Mouse (Mus musculus) monocyte, adult 2 months (primary cell): ENCODE measurements around the gene Fndc3a.

ENCODE experiments used
- DNase-seq, 2 experiments: peaks; one replicate each; pipeline ENCODE4 v3.0.0; 2022; ENCODE audit warnings: low spot score in 2 of 2, low read depth in 1 of 2

Fndc3a gene

GRCm38 (mm10) chr14:72677247-72677646, 32.6 kb downstream of the Fndc3a start:
- DNase-seq, result no peak

DNA sequence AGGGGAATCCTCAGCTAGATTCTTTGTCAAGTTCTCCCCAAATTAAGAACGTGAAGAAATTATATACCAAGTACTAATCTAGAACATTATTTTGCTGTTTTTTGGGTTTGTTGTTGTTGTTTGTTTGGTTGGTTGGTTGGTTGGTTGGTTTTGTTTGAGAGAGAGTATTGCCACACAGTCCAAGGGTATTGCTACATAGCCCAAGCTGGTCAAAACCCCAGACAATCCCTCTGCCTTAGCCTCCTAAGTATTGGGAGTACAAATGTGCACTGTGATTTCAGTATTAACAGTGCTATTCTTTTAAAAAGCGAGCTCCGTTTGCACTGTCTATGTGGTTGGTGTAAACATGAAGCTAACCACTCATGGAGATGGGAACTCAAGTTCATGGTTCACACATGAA, 37.9 kb downstream of the Fndc3a start:
- no peak for DNase-seq

DNA sequence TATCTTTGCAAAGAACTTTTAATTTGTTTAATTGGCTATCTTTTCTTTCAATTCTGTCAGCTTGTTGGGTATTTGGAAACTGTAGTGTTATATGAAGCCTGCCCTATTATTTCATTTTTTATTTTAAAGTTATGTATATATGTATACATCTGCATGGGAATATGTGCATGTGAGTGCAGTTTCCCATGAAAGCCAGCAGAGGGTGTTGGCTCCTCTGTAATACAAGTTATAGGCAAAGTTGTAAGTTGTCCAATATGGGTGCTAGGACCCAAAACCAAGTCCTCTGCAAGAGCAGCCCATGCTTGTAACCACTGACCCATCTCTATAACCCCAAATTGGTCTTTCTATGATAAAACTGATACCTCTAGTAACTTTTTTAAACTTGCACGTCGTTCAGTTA, 38.8 kb downstream of the Fndc3a start:
- no peak for DNase-seq

DNA sequence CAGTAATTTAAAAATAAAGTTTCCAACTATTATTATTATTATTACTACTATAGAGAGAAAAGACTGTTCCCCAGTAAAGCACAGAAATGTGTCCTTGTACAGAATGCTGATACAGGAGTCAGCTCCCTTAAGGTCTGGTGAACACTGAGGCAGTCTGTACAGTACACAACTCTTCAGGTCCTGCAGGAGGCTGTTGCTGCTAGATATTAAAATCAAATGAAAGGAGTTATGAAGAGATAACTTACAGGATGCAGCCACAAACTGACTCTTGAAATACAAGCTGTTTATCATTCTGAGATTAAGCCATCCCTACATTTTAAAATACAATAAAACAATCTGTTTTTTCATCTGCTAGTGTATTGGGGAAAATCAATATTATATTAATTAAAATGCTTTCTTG, 60.5 kb downstream of the Fndc3a start:
- DNase-seq, result no peak

DNA sequence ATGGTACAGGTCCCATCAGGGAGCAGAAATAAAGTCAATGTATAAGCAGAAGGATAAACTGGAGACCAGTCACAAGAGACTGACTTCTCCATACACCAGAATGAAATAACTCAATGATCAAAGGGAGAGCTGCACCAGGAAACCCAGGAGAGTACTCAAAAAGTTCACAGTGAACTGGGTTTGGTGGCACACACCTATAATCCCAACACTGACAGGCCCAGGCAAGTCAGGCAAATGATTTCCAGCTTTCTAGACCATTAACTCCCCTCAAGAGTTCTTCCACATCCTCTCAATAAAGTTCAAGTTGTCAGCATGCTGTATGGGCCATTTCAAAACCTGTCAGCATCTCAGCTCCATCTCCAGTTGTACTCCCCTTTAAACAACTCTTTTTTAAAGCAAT, 64.3 kb downstream of the Fndc3a start:
- no peak for DNase-seq

GRCm38 (mm10) chr14:72644620-72645019, 65.2 kb downstream of the Fndc3a start:
- DNase-seq, result no peak

DNA sequence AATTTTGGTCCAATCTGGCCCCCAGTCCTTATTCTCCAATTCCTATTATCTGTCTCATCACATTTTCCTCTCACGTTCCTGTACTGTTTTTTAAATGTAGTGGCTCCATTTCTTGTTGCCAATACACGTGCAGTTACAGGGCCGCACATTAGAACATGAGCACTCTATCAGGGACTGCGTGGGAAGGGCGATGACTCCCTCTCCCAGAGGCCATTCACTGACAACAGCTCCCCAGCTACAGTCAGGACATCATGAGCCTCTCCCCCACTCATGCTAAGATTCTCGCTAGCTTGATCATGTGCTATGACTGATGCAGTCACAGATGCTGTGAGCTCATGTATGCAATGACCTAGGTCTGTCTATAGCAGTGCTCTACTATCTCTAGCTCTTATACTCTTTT, 71.3 kb downstream of the Fndc3a start:
- no peak for DNase-seq

GRCm38 (mm10) chr14:72633571-72633970, 76.2 kb downstream of the Fndc3a start:
- no peak for DNase-seq

DNA sequence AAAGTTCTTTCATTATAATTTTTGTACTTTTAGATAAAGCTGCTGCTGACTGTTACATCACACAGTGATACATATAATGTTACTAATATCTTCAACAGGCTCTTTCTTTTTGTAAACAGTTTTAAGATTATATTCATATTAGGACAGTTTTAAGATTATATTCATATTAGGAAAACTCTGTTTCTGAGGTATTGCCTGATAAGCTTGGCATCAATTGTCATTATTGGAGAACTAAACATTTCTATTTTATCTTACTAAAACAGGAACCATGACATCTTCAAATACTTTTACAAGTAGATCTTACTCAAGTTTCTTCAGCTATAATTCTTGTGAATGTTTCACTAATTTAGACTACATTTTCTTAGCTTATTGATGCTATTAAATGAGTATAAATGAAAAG, 84.4 kb downstream of the Fndc3a start:
- no peak for DNase-seq

GRCm38 (mm10) chr14:72604077-72604476, 105.7 kb downstream of the Fndc3a start:
- DNase-seq, result peak in 1 of 2 experiments; percentile 24

- DNase-seq, result no peak
Measured at GRCm38 (mm10) chr14:72603194-72603521, 106.6 kb downstream of the Fndc3a start.

DNA sequence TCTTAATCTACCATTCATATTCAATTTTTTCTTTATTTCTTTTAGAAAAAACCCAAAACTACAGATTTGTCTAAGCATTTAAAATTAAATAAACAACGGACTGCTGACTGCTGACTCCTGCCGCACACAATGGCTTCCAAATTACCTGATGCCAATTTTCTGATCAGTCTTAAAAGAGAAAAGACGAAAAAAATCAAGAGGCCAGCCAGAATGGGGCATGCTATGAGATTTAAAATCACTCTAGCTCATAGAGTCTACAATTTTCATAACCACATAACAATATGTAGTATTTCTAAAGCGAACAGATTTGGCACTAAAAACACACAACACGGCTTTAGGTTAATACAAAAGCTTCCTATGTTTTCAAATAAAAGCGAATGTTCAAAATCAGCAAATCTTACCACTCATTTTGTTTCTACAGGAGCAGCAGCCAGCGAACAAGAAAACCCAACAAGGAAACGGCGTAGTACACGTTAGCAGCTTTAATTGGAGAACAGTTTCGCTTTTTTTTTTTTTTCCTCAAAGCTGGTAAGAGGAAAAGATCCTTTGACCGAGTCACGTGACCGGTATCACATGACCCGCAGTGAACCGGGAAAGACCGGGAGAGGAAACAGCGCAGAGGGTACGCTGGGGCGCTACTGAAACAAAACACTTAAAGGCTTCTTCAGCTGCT, 107.1 kb downstream of the Fndc3a start:
- DNase-seq, result peak; percentile 45 to 62

DNA sequence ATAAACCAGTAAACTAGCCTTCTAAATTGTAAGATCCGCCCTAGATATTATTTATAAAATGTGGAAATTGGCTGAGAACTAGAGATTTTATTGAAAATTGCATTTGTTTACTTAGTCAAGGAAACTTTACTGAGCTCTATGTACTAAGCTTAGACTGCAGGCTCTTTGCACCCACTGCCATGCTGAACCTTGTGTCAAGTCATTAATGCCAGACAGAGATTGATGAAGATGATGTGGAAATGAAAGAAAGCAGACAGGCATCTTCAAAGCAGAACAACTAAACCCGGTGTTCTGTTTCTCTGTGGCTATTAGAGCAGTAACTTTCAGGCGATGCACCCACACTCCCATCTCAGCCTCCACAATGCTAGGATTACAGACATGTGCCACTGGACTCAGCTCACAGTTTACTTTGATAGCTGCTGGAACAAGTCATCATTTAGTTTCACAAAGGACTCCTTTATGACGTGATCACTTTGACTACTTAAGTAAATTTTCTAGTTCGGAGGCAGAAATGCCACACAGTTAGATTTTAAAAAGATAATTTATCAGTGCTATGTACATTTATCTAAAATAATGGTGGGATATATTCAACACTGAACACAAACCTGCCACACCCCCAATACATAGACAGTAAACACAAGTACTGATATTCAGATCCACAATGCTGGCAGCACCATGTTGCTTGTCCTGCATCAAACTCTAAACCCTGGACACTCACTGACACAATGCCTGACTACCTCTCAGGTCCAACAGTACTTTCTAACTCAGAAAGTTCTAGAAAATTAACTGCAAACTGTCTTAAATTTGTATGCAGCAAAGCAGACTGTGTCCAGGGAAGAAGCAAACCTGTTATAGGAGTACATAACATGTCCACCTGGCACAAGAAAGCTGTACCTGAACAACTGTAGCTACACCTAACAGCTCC, 108.2 kb downstream of the Fndc3a start:
- DNase-seq, result no peak

GRCm38 (mm10) chr14:72600375-72600774, 109.4 kb downstream of the Fndc3a start:
- DNase-seq, result no peak

DNA sequence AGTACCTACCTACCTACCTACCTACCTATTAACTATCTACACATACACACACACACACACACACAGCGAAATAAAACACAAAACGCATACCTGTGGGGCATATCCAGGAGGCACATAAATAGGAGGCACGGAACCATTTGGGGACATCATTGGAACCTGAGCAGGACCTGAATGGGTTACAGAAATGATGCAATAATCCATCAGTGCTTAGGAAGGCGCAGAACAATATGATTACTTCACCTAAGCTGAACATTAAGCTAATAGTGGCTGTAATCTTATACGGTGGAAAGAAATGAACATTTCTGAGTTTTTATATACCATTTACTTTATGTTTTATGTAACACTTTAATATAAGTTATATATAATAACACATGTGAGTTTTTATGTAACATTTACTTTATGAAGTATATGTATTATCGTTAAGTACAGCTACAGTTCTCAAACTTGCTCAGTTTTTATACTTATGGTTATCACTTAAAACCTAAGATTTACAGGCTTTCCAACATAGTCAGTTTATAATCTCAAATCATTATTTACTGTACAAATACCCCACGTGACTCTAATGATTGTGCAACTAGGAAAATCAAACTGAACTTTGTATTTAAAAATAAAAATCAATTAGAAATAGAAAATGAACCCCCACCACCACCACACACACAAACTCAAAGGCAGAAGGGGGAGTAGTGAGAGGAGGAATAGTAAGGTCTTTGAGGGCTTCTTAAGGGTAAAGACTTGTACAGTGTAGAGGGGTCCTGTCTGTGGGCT, 110.6 kb downstream of the Fndc3a start:
- no peak for DNase-seq

GRCm38 (mm10) chr14:72594191-72594590, 115.6 kb downstream of the Fndc3a start:
- DNase-seq, result no peak

- DNase-seq, result no peak
Measured at GRCm38 (mm10) chr14:72589415-72589814, 120.4 kb downstream of the Fndc3a start.

- no peak for DNase-seq
Measured at GRCm38 (mm10) chr14:72582979-72583378, 126.8 kb downstream of the Fndc3a start.

GRCm38 (mm10) chr14:72580991-72581390, 128.8 kb downstream of the Fndc3a start:
- DNase-seq, result peak in 1 of 2 experiments; percentile 20

DNA sequence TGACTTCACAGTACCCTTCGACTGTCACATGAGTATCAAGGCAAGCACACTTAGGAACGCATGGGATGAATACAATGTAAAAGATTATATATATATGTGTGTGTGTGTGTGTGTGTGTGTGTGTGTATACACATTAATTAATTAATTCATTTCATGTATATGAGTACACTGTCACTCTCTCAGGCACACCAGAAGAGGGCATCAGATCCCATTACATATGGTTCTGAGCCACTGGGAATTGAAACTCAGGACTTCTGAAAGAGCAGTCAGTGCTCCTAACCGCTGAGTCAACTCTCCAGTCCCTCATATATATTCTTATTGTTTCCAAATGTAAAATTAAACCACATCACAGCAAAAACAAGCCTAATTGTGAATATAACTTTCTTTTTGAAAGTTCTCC, 133.5 kb downstream of the Fndc3a start:
- no peak for DNase-seq

- DNase-seq, result no peak
Measured at GRCm38 (mm10) chr14:72563941-72564340, 145.9 kb downstream of the Fndc3a start.

GRCm38 (mm10) chr14:72558795-72559194, 151.0 kb downstream of the Fndc3a start:
- DNase-seq, result no peak
